Mouse (Mus musculus): ENCODE measurements around the gene Zdhhc9.

Zdhhc9 gene

DNA sequence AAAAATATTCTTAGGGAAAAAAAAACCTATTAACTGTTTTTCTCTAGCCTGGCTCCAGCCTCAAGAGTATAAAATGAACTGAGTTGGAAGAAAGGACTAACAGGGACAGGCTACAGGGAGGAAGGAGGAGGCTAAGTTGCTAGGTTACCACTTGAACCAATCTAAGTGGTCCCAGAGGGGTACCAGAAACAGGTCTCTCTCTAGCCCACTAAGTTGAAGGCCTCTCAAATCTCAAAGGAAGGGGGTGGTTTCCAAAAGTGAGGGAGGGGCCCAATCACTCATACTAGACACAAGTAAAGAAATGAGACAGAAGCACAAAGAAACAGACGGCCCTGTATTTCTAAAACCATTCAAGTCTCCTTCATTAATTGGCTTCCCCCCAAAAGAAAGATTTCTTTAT, 38.8 kb downstream of the Zdhhc9 start:
- DNase-seq: no peak

DNA sequence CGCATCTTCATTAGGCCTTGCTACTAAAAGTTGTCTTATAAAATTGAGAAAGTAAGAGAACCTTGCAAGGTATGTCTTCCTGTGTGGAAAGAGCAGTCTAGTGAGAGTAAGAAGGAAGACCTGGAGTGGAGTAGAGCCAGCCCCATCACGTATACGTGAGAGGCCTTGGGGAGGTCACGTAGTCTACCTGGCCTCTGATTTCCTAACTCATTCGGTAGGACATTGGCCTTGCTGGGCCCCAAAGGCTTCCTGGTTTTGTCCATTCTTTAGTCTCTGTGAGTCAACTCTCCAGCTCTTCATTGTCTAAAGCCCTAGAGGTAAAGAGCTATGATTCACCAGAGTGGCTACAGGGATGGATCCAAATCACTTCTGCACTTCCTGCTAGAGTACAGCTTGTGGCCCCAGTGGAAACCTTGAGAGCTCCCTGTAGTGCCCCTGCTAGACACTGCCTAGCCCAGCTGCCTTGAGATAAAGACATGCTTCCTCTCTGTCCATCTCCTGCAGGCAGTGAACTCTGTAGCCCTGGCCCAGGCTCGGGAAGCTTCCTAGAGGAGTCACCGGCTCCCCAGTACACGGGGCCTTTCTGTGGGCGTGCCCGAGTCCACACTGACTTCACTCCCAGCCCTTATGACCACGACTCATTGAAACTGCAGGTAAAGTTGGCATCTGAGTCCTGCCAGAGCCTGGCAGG, 50.3 kb downstream of the Zdhhc9 start:
- DNase-seq: no peak

DNA sequence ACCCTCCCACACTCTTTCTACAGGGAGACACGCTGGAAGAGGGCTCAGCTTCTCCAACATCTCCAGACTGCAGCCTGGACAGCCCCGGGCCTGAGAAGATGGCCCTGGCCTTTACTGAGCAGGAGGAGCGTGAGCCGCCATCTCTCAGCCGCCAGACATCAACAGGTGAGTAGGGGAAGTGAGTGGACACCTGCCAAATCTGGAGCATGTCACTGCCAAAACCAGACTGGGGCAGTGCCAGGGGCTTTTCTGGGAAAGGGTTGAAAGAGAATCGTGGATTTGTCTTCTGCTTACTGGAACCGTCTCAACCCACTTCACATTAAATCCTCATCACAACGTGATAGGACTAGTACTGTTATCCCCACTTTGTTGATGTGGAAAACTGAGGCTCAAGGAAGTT, 51.3 kb downstream of the Zdhhc9 start:
- no peak for DNase-seq

DNA sequence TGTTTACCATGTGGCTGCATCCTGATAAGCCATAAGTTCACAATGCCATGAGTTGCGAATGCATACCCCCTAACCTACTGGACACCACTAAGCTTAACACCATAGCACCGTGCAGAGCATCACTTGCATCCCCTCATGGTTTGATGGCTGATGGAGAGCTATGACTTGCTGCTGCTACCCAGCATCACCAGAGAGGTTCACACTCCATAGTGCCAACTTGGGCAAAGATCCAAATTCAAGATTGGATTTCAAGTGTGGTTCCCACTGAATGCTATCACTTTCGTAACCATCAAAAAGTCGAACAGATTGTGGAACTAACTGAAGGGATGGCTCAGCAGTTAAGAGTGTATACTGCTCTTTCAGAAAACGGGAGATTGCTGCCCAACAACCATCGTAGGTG, 53.2 kb downstream of the Zdhhc9 start:
- DNase-seq: no peak

DNA sequence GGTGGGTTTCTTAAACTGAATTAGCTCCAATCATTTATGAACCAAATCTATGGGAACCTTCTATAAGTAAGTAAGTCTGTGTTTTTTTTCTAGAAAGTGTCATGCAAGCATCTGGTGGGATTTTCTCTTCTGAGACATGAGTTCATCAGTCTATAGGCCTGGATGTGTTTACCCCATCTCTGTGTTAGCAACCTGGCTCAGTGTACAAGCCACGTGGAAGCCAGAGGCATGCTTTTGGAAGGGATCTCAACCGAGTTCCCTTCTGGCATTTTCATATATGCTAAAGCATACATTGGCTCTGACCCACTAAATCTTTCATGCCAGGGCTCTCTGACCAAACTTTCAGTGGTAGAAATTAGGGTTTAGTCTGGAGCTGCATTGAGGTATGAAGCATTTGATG, 54.7 kb downstream of the Zdhhc9 start:
- DNase-seq: no peak

DNA sequence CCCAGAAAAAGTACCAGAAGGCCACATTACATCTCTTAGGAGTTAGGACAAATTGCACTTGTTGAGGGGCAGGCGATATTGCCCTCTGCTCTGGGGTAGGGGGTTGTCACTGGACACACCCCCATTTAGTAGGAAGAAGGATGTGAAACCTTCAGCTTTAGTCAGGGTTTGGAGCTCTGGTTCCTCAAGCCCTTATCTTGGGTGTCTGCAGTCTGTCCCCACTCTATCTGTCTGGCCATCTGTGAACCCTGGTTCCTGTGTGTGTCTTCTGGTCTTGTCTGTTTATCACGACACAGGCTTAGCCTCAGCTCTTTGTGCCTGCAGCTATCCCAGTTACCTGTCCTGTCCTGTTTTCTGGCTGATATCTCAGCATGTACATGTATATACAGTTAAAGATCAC, 55.3 kb downstream of the Zdhhc9 start:
- DNase-seq: no peak

DNA sequence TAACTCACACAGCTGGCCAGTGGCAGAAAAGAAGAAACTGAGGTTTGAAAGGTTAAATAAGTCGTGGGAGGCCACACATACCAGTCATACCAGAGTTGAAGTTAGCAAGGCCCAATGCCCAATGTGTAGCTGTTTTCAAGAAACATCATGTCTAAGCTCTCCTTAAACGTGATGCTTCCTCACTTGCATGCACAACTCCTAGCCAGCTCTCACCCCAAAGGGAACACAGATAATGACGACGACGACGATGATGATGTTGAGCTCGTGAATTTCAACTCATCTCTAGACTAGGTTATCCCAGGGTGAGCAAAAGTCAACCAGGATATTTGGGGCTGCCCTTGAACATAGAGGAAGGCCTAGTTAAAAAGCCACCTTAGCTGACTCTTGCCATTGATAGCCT, 56.6 kb downstream of the Zdhhc9 start:
- no peak for DNase-seq

DNA sequence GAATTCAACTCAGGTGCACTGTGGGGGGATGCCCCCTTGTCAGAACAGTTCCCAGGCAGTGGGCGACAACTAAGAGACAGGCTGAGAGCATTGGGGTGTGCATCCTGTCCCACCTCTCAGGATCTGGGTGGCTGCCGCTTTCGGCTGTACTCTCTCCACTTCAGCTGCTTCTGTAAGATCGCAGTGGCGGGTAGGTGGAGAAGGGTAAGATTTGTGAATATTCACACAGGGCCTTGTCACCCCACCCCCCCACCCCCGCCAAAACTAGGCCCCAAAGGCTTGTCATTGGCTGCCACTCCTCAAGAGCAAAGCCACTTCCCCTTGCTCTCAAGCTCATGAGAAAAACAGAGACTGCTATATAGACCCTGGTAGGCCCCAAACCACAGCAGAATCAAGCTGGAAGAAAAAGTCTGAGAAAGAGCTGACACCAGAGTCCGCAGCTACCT, 60.9 kb downstream of the Zdhhc9 start:
- no peak for DNase-seq

DNA sequence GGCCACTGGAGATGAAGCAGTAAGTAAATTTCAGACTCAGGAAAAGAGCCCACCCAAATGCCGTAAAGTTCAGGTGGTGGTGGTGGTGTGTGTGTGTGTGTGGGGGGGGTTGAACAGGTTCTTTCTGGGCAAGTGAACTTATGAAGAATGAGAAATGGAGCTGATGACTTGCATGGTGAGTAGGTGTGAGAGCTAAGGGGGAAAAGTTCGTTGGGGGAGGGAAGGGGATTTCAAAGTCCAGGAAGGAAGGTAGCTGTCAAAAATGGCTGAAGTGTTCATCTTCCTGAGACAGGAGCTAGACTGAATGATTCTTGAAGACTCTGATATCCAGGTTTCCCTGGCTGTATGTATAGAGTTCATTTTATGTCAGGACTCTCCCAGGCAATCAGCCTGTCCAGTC, 61.5 kb downstream of the Zdhhc9 start:
- no peak for DNase-seq

DNA sequence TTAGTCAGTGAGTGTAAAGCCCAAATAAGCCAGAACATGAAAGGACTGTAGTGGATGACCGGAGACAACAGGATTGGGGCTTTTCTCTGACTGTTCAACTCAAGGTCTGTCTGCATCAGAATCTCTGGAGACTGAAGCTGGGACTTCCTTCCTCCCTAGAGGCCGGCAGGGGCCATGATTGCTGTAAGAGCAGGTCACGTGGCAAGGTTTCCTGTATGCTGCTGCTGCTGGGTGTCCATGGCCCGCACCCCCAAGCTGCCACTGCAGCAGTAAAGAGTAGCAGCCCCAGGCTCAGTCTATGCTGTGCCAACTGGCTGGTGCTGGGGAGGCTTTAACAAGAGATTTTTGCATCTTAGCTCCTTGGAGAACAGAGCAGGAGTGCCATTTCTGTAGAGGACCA, 62.4 kb downstream of the Zdhhc9 start, which contains the start of gene Sash3:
Sash3 (plus strand) TSS at position 175 of the 400 bp plus-strand sequence.
- DNase-seq: no peak

DNA sequence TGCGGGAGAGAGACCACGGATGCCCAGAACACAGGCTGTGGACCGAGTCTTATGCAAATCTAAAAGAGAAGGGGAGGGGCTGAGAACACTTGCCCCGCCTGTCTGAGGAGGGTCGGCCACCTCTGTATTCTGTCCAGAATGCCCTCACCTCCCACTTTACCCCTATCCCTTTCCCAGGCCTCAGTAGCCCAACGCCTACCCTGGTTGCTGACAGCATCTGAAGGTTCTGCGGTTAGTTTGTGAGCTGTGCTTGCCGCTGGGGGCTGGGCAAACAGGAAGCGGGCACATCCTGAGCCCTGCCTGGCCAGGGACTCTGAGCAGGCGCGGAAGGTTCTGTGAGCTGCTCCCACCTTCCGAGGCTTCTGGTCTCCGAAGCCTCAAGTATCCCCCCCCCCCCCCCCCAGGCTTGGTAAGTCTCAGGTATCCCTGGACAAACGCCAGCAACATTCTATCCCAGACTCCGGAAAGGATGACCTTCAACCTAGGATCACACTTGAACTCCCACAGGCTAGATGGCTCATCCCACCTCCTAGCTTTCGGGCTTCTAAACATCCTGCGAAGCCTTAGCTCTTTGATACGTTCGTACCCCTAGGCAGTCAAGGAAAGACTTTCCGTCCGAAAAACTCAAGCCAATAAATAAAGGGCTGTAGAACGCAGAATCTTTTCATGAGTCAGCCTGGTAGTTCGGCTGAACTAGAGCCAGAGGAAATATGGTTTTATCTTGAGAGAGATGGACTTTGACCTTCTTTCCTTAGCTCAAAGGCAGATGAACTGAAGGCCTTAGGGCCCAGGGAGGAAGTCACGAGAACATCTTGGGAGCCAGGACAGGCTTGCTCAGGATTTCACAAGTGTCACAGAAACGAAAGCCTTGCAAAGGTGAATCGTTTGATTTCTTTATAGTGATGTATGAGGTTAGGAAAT, 65.0 kb downstream of the Zdhhc9 start:
- DNase-seq: no peak

DNA sequence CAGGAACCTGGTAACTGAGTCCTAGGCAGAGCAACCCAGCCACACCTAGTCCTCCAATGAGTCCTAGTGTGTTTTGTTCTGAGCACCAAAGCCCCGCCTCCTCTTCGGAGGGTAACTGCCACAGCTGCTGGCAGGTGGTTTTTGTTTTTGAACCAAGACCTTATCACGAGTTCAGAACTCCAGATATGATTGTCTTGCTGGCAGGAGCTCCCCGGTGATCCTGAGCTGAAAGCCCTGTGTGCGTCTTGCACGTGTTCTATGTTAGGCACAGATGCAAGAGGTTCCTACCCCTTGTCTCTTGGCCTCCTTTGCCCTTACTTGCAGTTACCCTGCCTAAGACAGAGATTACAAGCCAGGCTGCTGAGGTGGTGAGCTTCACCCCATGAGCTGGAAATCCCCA, 67.2 kb downstream of the Zdhhc9 start:
- no peak for DNase-seq

DNA sequence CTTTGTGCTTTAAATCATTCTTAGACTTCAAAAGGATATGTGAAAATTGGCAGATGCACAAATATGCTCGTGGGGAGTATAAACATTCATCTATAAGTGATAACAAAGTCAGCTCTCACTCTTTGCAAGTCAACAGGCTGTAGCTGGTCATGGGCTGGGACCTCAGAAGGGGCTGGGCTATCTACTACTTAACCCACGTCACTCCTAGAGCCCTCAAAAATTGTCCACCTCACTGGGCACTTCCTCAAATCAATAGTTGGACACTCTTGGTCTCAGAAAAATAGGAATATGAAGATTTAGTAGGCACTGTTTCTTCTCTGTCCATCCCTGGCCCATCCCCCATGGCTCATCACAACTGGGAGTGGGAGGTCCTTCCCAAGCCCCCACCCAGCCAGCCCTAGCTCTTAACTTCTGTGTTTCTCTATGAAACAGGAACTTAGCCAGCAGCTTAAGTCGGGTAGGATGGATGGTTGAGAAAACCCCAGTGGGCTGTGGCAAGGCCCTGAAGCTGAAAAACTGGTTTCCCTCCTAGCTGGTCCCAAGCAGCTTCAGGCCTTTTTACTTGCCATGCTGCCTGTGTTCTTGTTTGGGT, 68.3 kb downstream of the Zdhhc9 start:
- DNase-seq: no peak

DNA sequence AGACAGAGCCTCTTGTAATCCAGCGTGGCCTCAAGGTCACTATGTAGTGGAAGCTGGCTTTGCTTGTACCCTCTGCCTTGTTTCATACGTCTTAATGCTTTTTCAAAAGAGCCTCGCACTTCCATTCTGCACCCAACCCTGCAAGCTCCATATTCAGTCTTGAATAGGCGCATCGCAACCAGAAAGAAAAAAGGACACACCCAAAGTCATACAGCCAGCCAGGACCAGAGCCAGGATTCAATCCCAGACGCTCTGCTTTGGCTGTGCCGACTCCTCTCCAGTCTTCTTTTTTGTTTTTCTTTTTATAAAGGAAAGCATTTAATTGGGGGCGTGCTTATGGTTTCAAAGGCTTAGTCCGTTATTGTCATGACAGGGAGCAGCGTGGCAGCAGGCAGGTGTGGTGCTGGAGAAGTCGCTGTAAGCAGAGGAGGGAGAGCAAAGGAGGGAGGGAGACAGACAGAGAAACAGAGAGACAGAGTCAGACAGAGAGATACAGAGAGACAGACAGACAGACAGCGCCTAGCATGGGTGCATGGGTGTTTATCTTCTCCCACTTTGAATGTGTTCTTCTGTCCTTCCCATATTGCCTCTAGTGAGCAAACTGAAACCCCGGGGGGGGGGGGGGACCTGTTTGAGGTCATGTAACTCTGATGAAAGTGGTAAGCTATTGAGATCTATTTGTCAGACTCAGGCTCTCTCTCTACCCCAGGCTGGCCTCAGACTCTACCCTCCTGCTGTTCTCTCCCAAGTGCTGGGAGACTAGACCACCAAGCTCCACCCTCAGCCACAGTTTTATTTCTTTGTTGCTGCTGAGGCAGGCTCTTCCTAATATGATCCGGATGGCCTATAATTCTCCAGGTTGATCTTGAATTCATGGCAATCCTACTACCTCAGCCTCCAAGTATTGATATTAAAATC, 69.1 kb downstream of the Zdhhc9 start:
- no peak for DNase-seq

DNA sequence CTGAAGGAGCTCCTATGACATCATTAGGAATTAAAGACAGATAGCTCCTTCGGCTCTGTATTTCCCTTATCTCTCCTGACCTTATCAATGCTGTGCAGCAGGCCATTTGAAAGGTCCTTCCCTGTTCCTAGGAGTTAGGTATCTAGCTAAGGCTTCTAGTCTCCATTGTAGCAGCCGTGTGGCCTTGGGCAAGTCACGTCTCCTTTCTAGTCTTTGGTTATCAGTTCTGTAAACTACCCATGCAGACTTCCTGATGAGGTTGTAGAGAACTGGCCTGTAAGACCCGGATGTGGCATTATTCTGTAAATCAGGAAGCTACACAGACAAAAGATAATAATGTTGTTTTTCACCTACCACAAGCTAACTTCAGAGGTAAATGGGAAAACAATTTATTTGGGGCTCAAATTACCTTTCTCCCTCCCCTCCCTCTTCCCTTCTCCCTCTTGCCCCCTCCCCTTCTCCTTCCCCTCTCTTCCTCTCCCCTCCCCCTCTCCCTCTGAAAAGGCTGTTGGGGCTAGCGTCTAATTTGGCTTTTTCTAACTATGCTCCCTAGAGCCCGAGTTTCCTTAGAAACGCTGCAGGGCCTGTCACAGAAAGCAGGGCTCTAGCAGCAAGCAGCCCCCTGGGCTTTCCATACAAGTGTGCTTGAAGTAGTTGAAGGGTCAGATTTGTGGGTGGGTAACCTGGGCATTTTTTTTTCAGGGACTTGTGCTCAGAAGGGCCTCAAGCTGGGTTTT, 70.0 kb downstream of the Zdhhc9 start:
- no peak for DNase-seq

DNA sequence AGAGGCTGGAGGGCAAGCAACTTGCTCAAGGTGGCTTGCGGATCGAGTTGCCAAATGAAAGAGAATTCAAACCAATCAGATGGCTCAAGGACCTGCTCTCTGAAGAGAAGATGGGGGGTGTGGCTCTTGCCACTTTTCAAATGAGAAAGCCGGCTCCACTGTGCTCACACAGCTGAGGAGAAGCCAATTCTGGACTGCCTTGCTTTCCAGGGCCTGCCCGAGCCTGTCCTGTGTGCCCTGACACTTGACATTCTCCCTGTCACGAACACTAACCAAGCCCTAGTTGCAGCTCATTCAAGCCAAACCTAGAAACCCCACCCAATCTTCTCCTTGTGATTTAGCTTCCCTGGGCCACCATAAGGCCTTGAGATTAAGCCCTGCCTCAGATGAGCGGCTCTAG, 70.7 kb downstream of the Zdhhc9 start:
- no peak for DNase-seq

DNA sequence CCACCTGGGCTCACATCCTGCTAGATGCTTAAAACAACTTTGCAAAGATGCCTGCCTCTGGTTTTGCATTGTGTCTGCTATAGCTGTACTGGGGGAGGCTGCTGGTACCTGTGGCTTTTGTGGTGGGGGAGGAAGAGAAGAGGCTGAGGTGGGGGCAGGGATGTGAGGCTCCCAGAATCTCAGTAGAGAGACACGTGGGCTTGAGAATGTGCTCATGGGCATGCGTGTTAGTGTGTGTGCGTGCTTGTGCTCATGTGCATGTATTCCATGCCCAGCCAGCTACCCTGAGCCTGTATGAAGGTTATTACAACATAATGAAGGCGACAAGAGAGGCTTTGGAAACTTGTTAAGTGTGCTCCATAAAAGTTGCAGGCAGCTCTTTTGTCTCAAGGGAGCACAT, 71.7 kb downstream of the Zdhhc9 start:
- no peak for DNase-seq

DNA sequence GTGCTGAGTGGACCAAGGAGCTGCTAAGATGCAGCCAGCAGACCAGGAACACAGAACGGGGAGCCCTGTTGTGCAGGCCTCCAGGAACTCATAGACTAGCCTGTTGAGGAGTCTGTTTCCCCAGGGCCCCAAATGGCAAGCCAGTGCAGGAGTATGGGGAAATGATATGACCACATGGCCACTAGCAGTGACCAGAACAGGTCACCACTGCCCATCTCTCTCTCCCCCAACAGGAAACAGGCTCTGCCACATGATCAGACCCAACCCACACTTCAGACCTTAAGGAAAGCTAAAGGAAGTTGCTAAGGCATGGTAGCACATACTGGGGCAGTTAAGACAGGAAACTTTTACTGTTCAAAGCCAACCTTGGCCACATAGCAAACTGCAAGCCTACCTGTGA, 79.5 kb downstream of the Zdhhc9 start:
- DNase-seq: no peak

DNA sequence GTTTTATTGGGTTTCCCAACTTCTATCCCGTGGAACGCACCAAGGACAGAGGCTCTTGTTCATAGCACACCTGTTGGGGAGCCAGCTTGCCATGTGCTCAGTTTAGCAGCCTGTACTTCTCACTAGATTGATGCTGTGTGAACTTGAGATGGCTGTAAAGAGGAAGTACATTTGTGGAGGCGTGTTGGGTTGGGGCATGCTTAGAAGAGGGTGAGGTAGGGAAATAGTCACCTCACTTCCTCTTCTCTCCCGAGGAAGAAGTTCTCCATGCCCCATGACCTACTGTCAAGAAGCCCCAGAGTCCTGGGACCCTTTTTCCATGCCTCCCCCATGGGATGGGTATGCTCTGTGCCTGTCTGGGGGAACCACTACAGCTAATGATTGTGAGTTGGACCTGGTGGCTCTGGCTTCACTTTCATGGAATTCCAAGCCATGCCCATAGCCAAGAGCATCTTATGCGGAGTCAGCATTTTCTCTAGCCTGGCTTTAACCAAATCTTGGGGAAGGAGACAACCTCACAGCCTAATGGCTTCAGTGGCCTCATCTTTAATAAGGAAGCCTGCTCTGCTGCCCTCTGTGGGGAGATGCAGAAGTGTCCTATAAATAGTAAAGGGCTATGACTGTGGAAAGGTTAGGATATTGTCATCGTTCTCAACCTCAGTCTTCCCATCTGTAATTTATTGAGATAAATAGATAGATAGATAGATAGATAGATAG, 81.0 kb downstream of the Zdhhc9 start:
- no peak for DNase-seq

DNA sequence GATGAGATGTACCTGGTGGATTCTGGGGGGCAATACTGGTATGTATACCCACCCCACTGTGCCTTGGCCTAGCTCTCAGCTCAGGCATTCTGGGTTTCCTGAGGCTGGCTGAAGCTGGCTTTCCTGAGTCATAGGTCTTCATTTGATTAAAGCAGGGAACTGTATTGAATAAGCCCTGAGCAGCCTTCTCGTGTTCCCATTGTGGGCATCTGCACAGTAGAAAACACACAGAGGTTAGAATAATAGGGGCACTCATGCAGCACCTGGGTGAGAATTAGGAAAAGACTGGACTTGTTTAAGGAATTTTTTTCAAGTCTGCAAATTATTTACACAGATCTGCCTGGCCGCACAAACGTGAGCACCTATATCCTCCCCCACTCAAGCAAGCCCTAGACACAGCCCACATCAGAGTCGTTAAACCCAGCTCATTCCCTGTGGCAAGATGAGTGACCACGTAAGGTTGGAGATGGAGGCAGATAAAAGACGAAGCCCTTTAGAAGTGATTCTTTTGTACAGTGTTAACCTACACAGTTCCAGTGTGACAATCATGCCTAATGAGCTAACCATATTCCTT, 81.7 kb downstream of the Zdhhc9 start:
- DNase-seq: no peak
